Mouse (Mus musculus): ENCODE results near the gene Cgn. TPM values are rescaled to one million over a fixed set of nuclear protein-coding genes. Genes with fewer than 3 reads are reported as not detected.
"Not testable (repeated sequence)": the region's sequence is repeated elsewhere in the genome, so short reads cannot be mapped to it uniquely, and the experiment has no call there.

Cgn gene
- total RNA-seq, 2 experiments from 2014 or later = 2.9 to 4.0 TPM

DNA sequence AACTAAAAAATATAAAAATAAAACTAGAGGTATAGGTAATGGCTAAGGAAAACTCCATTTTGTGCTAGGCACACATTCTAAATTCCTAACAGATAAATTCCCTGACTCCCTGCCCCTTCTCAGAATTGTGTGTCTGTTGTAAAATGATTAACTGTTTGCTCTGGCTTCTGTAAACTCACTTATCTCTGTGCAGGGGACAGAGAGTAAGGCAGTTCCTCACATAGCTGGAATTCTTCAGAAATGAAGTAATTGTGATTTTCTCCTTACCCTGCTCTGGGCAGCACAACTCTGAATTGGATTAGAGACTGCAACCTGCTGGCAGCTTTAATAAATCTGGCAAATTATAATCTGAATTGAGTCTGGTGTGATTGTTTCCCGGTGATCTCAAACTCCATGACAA, 68.0 kb downstream of the Cgn start:
- intact Hi-C loops (cut with DNase I); DNase-seq (ENCODE audit: low spot score in 2 of 2): not testable (repeated sequence)

DNA sequence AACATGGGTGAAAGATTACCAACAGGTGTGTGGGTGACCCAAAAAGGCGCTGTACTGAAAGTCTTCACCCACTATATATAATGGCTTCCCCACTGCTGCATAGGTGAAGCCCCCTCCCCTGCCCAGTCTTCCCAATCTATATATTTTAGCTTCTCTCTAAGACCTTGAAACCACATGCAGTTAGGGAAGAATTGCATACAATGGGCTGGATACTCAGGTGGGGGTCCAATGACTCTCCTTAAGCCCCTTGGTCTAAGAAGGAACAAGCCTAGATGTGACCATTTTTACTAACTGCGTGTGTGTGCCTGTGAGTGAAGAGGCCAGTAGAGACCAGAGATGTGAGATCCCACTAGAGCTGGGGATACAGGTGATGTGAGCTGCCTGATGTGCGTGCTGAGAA, 72.9 kb downstream of the Cgn start:
- intact Hi-C loops (cut with DNase I); DNase-seq (ENCODE audit: low spot score in 2 of 2): not testable (repeated sequence)

DNA sequence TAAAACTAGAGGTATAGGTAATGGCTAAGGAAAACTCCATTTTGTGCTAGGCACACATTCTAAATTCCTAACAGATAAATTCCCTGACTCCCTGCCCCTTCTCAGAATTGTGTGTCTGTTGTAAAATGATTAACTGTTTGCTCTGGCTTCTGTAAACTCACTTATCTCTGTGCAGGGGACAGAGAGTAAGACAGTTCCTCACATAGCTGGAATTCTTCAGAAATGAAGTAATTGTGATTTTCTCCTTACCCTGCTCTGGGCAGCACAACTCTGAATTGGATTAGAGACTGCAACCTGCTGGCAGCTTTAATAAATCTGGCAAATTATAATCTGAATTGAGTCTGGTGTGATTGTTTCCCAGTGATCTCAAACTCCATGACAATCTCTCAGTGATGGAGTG, 75.7 kb downstream of the Cgn start:
- intact Hi-C loops (cut with DNase I); DNase-seq (ENCODE audit: low spot score in 2 of 2): not testable (repeated sequence)

Other genes with a start within 250 kb of the Cgn start
- 100 to 1,000 TPM in 1 of 2 experiments, 10 to 100 TPM in 1; 92.3 to 102 TPM for gene Snx27, start 203.8 kb downstream of the Cgn start, total RNA-seq (2021)
- not detected for gene Gm10972, start 143.4 kb downstream of the Cgn start, total RNA-seq (2021)
- 1 to 10 TPM; 1.2 to 1.3 TPM for gene Tuft1, start 127.6 kb downstream of the Cgn start, total RNA-seq (2021)
- gene Selenbp2, start 92.9 kb downstream of the Cgn start, total RNA-seq (2021) = not detected
- 10 to 100 TPM; 48.9 to 69.1 TPM for gene Pogz, start 51.1 kb upstream of the Cgn start, total RNA-seq (2021)
- 100 to 1,000 TPM; 267 TPM for gene Psmb4, start 100.5 kb upstream of the Cgn start, total RNA-seq (2021)
- gene Selenbp1, start 146.6 kb upstream of the Cgn start, total RNA-seq (2021) = 10 to 100 TPM in 1 of 2 experiments, 1 to 10 TPM in 1; 9.7 to 10.0 TPM
- 10 to 100 TPM; 20.6 to 24.4 TPM for gene Rfx5, start 167.6 kb upstream of the Cgn start, total RNA-seq (2021)
- gene Pi4kb, start 188.2 kb upstream of the Cgn start, total RNA-seq (2021) = 10 to 100 TPM; 55.4 to 57.1 TPM
- 10 to 100 TPM; 24.0 to 26.1 TPM for gene Zfp687, start 229.0 kb upstream of the Cgn start, total RNA-seq (2021)